Mouse (Mus musculus) E14TG2a.4 (cell line): ENCODE measurements around the gene Apod.
A peak's percentile ranks its signal among the peaks of the same experiment; 100 is the strongest.

Source experiments
- H3K27me3 ChIP-seq: 2 replicates; pipeline ENCODE4 v1.6.1; 2014; ENCODE audit warnings: low read length, control low read depth; ENCODE audit not compliant: insufficient read depth
- H3K36me3 ChIP-seq: 2 replicates; pipeline ENCODE4 v1.6.1; 2014; ENCODE audit warnings: low read length, control low read depth; ENCODE audit not compliant: insufficient read depth
- H3K4me1 ChIP-seq: replicated peaks from 2 replicates; pipeline ENCODE4 v1.6.1; 2014; ENCODE audit warnings: low read depth, low read length, control low read depth
- H3K4me3 ChIP-seq: replicated peaks from 2 replicates; pipeline ENCODE4 v1.5.1; 2014; ENCODE audit warnings: mild to moderate bottlenecking, low read length
- H3K9me3 ChIP-seq: 2 replicates; pipeline ENCODE4 v1.6.1; 2014; ENCODE audit warnings: low read length, control low read depth
- CTCF ChIP-seq: conservative IDR thresholded peaks from 2 replicates; pipeline ENCODE4 v1.5.1; 2014; ENCODE audit warnings: low read length
- NANOG ChIP-seq: IDR thresholded peaks from 2 replicates; pipeline ENCODE4 v1.6.1; 2014; ENCODE audit warnings: borderline replicate concordance, low read length, mixed read lengths
- POU5F1 ChIP-seq: IDR thresholded peaks from 2 replicates; pipeline ENCODE4 v1.6.1; 2014; ENCODE audit warnings: low read length, borderline replicate concordance

Gene Apod

GRCm38 (mm10) chr16:31314497-31315233 is at the start of gene Apod:
Apod (minus strand) TSS chr16:31314808.
- Histone ChIP-seq H3K4me1 (peaks cover 68% of the 10 kb centered on the region), H3K4me3 (peak within 1 kb of the TSS; percentile 24; the same call in 1 of the 2 replicates), H3K36me3 (no peaks in the 10 kb centered on the region), H3K9me3 (no peaks in the 10 kb centered on the region), H3K27me3 (no peaks in the 10 kb centered on the region)
- TF ChIP-seq POU5F1 (no peak), NANOG (no peak), CTCF (no peak)

GRCm38 (mm10) chr16:31363685-31364436 is 49.3 kb upstream of the Apod start:
- Histone ChIP-seq H3K27me3 (no peaks in the 10 kb centered on the region), H3K4me3 (no peak overlapping the region), H3K36me3 (no peaks in the 10 kb centered on the region), H3K4me1 (peaks cover 35% of the 10 kb centered on the region), H3K9me3 (no peaks in the 10 kb centered on the region)
- TF ChIP-seq NANOG (no peak), CTCF (no peak), POU5F1 (no peak)

- Histone ChIP-seq H3K4me1 (peaks cover 42% of the 10 kb centered on the region), H3K36me3 (no peaks in the 10 kb centered on the region), H3K9me3 (no peaks in the 10 kb centered on the region), H3K4me3 (peak overlapping the region; percentile 54), H3K27me3 (no peaks in the 10 kb centered on the region)
- TF ChIP-seq POU5F1 (no peak), CTCF (no peak), NANOG (no peak)
Observed at GRCm38 (mm10) chr16:31359542-31359941, 44.9 kb upstream of the Apod start.

GRCm38 (mm10) chr16:31358991-31359390 is 44.4 kb upstream of the Apod start:
- Histone ChIP-seq H3K36me3 (no peaks in the 10 kb centered on the region), H3K4me1 (peaks cover 47% of the 10 kb centered on the region), H3K4me3 (peak overlapping the region; percentile 54), H3K9me3 (no peaks in the 10 kb centered on the region), H3K27me3 (no peaks in the 10 kb centered on the region)
- no peak for TF ChIP-seq POU5F1
- no peak for TF ChIP-seq NANOG
- TF ChIP-seq CTCF: no peak

- peak overlapping the region; percentile 54 for H3K4me3 ChIP-seq
- peaks cover 50% of the 10 kb centered on the region for H3K4me1 ChIP-seq
- no peaks in the 10 kb centered on the region for H3K36me3 ChIP-seq
- no peaks in the 10 kb centered on the region for H3K27me3 ChIP-seq
- no peaks in the 10 kb centered on the region for H3K9me3 ChIP-seq
- no peak for TF ChIP-seq NANOG
- no peak for TF ChIP-seq CTCF
- no peak for TF ChIP-seq POU5F1
Observed at GRCm38 (mm10) chr16:31358576-31358975, 44.0 kb upstream of the Apod start.

- H3K36me3 ChIP-seq: no peaks in the 10 kb centered on the region
- H3K27me3 ChIP-seq: no peaks in the 10 kb centered on the region
- no peaks in the 10 kb centered on the region for H3K9me3 ChIP-seq
- H3K4me3 ChIP-seq: no peak overlapping the region
- H3K4me1 ChIP-seq: peaks cover 55% of the 10 kb centered on the region
- TF ChIP-seq NANOG (no peak), CTCF (no peak), POU5F1 (no peak)
Observed at GRCm38 (mm10) chr16:31355882-31356281, 41.3 kb upstream of the Apod start.

GRCm38 (mm10) chr16:31354341-31355329 is 40.0 kb upstream of the Apod start:
- Histone ChIP-seq H3K4me3 (0 out of 2 replicates have a peak overlapping the region, but pooled peaks have one; percentile 1), H3K9me3 (no peaks in the 10 kb centered on the region), H3K4me1 (peaks cover 46% of the 10 kb centered on the region), H3K27me3 (no peaks in the 10 kb centered on the region), H3K36me3 (no peaks in the 10 kb centered on the region)
- TF ChIP-seq POU5F1 (no peak), NANOG (no peak), CTCF (peak; percentile 79)
